Mouse (Mus musculus): ENCODE measurements around the gene Ocm. TPM values are rescaled to one million over a fixed set of nuclear protein-coding genes. Genes with fewer than 3 reads are reported as not detected.

The Ocm gene
- polyA plus RNA-seq, 1 experiment = not detected

DNA sequence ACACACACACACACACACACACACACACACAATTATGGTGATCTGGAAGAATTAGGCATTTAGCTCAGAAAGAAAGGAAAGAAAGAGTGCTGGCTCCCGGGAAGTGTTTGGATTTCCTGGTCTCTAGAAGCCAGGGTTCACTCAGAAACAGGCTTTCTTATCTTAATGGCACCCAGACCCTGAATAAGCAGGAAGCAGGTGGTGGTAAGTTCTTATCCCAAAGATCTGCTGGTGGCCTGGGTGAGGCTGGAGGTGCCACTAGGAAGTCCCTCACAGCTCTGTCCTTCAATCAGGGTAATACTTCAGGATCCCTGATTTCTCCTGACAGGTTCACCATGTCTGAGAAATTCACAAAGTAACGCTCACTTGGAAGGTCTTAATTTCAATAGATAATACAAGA is 44.1 kb downstream of the Ocm start:
- Histone ChIP-seq H3K4me3 (ENCODE audit: insufficient read depth, low read length) (no peak overlapping the region), H3K27ac (ENCODE audit: insufficient read depth, low read depth, low read length) (no peak overlapping the region), H3K4me1 (ENCODE audit: control insufficient read depth, insufficient read depth, low read length) (no peaks in the 10 kb centered on the region)
- TF ChIP-seq CTCF (IDR thresholded peaks at IDR 0.05; ENCODE audit: low read depth, low read length) (no peak), POLR2A (IDR thresholded peaks at IDR 0.05; ENCODE audit: borderline replicate concordance, low read depth, low read length) (no peak)

DNA sequence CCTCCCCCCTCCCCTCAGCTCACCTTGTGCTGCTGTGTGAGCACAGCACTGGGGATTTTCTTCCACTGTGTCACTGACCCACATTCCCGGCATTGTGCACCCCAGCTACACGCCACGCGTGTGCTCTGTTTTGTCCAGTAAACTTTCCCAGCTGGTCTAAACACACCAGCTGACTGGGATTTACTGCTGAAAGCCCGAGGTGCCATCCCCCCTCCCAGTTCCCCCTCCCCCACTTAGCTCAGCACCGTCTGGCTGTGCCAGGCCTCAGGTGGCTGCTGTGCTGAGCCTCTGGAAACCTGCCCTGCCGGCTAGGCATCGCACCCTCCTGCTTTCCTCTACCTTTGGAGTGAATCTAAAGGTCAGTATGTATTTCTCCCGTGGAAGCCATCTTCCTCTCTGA is 45.6 kb downstream of the Ocm start:
- no peaks in the 10 kb centered on the region for H3K4me1 ChIP-seq (ENCODE audit: control insufficient read depth, insufficient read depth, low read length)
- TF ChIP-seq POLR2A (IDR thresholded peaks at IDR 0.05; ENCODE audit: borderline replicate concordance, low read depth, low read length) = no peak
- TF ChIP-seq CTCF (IDR thresholded peaks at IDR 0.05; ENCODE audit: low read depth, low read length) = no peak
- H3K4me3 ChIP-seq (ENCODE audit: insufficient read depth, low read length) = no peak overlapping the region
- H3K27ac ChIP-seq (ENCODE audit: insufficient read depth, low read depth, low read length) = no peak overlapping the region

DNA sequence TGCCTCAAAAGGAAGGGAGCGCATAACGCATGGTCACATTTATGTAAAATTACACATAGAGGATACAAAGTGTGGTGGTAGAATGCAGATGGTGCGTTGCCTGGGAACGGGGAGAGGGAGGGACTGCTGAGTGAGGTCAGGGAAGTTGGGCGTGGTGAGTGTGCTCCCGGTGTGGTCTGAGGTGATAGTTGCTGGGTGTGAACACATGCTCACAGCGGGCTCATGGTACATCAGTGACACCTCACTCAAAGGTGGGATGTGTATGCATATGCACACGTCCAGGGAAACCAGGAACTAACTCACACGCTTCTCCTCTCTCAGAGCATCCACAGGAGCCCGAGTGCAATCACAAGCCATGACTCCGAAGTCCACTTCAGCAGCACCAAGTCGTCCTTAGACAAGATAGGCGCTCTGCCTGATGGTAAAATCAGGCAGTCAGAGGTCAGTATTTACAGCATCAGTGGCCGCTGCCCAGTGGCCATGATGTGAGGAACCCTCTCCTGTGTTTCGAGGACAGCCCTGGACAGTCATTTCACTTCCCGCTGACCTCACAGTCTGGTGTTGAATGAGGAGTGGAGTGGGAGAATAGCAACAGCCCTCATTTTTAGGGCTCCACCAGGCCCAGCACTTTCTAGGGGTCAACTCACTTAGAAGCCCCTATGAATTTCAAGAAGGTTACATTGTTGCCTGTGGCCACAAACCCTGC is 49.6 kb downstream of the Ocm start:
- H3K27ac ChIP-seq (ENCODE audit: insufficient read depth, low read depth, low read length) = no peak overlapping the region

DNA sequence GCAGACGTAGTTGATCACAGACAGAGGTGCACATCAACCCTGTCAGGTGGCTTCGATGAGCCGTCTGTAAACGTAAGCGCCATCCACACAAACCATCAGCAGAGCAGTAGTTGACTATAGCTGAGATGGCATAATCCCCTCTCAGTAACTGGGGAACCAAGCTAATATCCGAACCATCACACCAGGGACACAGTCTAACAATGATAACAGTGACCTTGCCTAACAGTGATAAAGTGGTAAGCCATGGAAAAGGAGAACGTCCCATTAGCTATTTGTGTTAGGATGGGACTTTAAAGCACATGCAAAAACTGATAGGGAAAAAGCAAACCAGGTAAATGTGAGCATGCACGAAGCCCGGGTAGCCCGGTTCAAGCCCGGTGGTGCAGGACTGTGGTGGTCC is 50.2 kb downstream of the Ocm start:
- Histone ChIP-seq H3K4me1 (ENCODE audit: control insufficient read depth, insufficient read depth, low read length) (no peaks in the 10 kb centered on the region), H3K27ac (ENCODE audit: insufficient read depth, low read depth, low read length) (no peak overlapping the region), H3K4me3 (ENCODE audit: insufficient read depth, low read length) (no peak overlapping the region)
- no peak for TF ChIP-seq CTCF (IDR thresholded peaks at IDR 0.05; ENCODE audit: low read depth, low read length)
- TF ChIP-seq POLR2A (IDR thresholded peaks at IDR 0.05; ENCODE audit: borderline replicate concordance, low read depth, low read length) = no peak

More for the DNA sequence above, 49.6 kb downstream of the Ocm start:
- no peak overlapping the region for H3K4me3 ChIP-seq (ENCODE audit: insufficient read depth, low read length)
- TF ChIP-seq CTCF (IDR thresholded peaks at IDR 0.05; ENCODE audit: low read depth, low read length) = no peak
- TF ChIP-seq POLR2A (IDR thresholded peaks at IDR 0.05; ENCODE audit: borderline replicate concordance, low read depth, low read length) = no peak
- H3K4me1 ChIP-seq (ENCODE audit: control insufficient read depth, insufficient read depth, low read length) = no peaks in the 10 kb centered on the region

DNA sequence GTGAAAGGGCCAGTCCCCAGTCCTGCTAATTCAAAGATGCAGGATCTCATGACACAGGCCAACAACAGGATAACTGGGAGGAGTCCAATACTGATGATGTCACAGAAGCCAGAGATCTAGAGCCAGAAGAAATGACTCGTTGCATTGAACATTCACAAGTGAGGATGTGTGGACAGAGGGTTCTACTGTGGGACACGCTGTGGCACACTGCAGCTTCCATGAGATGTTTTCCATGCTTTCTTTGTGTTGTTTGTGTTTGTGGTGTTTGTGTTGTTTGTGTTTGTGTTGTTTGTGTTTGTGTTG is 50.9 kb downstream of the Ocm start:
- Histone ChIP-seq H3K4me1 (ENCODE audit: control insufficient read depth, insufficient read depth, low read length) (no peaks in the 10 kb centered on the region), H3K4me3 (ENCODE audit: insufficient read depth, low read length) (no peak overlapping the region), H3K27ac (ENCODE audit: insufficient read depth, low read depth, low read length) (no peak overlapping the region)
- TF ChIP-seq CTCF (IDR thresholded peaks at IDR 0.05; ENCODE audit: low read depth, low read length) = no peak
- no peak for TF ChIP-seq POLR2A (IDR thresholded peaks at IDR 0.05; ENCODE audit: borderline replicate concordance, low read depth, low read length)

DNA sequence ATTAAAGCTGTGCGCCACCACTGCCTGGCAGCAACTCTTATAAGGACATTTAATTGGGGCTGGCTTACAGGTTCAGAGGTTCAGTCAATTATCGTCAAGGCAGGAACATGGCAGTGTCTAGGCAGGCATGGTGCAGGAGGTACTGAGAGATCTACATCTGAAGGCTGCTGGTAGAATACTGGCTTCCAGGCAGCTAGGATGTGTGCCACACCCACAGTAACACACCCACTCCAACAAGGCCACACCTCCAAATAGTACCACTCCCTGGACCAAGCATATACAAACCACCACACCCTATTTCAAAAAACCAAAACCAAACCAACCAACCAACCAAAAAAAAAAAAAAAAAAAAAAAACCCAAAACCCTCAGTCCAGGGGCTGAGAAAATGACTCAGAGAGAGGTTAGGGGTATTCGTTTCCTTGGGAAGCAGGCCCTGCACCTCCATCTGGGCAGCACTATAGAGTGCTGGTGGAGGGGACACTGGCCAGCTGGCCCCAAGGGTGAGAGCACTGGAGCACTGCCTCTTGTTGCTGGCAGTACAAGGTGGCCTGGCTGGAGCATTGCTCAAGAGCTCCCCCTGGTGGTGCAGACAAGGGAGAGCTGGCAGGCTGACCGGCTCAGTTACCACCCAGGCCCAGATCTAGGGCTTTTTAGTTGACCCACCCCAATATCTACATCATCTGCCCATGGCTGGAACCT is 51.4 kb downstream of the Ocm start:
- Histone ChIP-seq H3K4me1 (ENCODE audit: control insufficient read depth, insufficient read depth, low read length) (no peaks in the 10 kb centered on the region), H3K4me3 (ENCODE audit: insufficient read depth, low read length) (no peak overlapping the region), H3K27ac (ENCODE audit: insufficient read depth, low read depth, low read length) (no peak overlapping the region)
- TF ChIP-seq CTCF (IDR thresholded peaks at IDR 0.05; ENCODE audit: low read depth, low read length) = peak; percentile 68; the same call in 1 of the 2 replicates
- no peak for TF ChIP-seq POLR2A (IDR thresholded peaks at IDR 0.05; ENCODE audit: borderline replicate concordance, low read depth, low read length)

DNA sequence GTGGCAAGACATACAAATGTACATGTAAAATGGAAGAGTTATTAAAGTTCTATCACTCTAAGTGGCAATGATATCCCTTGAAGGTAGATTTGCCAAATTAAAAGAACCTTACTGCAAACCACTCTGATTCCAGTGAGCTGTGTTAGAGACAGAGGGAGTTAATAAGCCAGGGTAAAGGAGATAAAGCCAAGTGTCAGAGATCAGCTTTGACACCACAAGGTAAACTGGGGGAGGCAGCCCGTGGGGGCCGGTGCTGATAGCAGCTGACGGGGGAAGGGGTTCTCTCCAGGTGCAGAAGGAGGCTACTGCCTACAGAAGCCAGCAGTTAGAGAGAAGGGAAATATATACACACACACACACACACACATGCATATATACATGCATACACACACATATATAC is 53.8 kb downstream of the Ocm start:
- H3K4me3 ChIP-seq (ENCODE audit: insufficient read depth, low read length) = no peak overlapping the region
- no peak for TF ChIP-seq CTCF (IDR thresholded peaks at IDR 0.05; ENCODE audit: low read depth, low read length)
- no peak for TF ChIP-seq POLR2A (IDR thresholded peaks at IDR 0.05; ENCODE audit: borderline replicate concordance, low read depth, low read length)
- H3K4me1 ChIP-seq (ENCODE audit: control insufficient read depth, insufficient read depth, low read length) = no peaks in the 10 kb centered on the region
- H3K27ac ChIP-seq (ENCODE audit: insufficient read depth, low read depth, low read length) = no peak overlapping the region

Other genes with a start within 250 kb of the Ocm start
- 46.6 and 47.6 TPM in 2 replicates for gene Eif2ak1, start 208.9 kb downstream of the Ocm start, polyA plus RNA-seq (2012; ENCODE audit: insufficient read depth, insufficient read length, missing spikeins)
- gene Ankrd61, start 129.0 kb downstream of the Ocm start, polyA plus RNA-seq (2012; ENCODE audit: insufficient read depth, insufficient read length, missing spikeins) = not detected in 2 replicates
- 14.4 and 16.0 TPM in 2 replicates for gene Aimp2, start 116.8 kb downstream of the Ocm start, polyA plus RNA-seq (2012; ENCODE audit: insufficient read depth, insufficient read length, missing spikeins)
- 7.9 and 9.9 TPM in 2 replicates for gene Pms2, start 116.7 kb downstream of the Ocm start, polyA plus RNA-seq (2012; ENCODE audit: insufficient read depth, insufficient read length, missing spikeins)
- 2.4 TPM in 1 of 2 replicates, not detected in the other for gene Gm42421, start 98.5 kb downstream of the Ocm start, polyA plus RNA-seq (2012; ENCODE audit: insufficient read depth, insufficient read length, missing spikeins)
- not detected in 2 replicates for gene Rsph10b, start 93.6 kb downstream of the Ocm start, polyA plus RNA-seq (2012; ENCODE audit: insufficient read depth, insufficient read length, missing spikeins)
- 65.0 and 71.9 TPM in 2 replicates for gene Ccz1, start 11.8 kb downstream of the Ocm start, polyA plus RNA-seq (2012; ENCODE audit: insufficient read depth, insufficient read length, missing spikeins)
- 2.9 and 3.8 TPM in 2 replicates for gene Lmtk2, start 73.8 kb upstream of the Ocm start, polyA plus RNA-seq (2012; ENCODE audit: insufficient read depth, insufficient read length, missing spikeins)
- gene Bhlha15, start 163.6 kb upstream of the Ocm start, polyA plus RNA-seq (2012; ENCODE audit: insufficient read depth, insufficient read length, missing spikeins) = not detected in 2 replicates
- gene Tecpr1, start 196.9 kb upstream of the Ocm start, polyA plus RNA-seq (2012; ENCODE audit: insufficient read depth, insufficient read length, missing spikeins) = 50.7 and 55.3 TPM in 2 replicates
- gene Bri3, start 217.8 kb upstream of the Ocm start, polyA plus RNA-seq (2012; ENCODE audit: insufficient read depth, insufficient read length, missing spikeins) = 521 and 566 TPM in 2 replicates